Mouse (Mus musculus) 3T3-L1 (cell line): ENCODE data around the gene Bmpr1a.
A peak's percentile ranks its signal among the peaks of the same experiment; 100 is the strongest.

Experiments
- DNase-seq: peaks from one replicate; pipeline ENCODE4 v3.0.0-alpha.2; 2015; ENCODE audit warnings: low read depth, low spot score

The Bmpr1a gene

DNA sequence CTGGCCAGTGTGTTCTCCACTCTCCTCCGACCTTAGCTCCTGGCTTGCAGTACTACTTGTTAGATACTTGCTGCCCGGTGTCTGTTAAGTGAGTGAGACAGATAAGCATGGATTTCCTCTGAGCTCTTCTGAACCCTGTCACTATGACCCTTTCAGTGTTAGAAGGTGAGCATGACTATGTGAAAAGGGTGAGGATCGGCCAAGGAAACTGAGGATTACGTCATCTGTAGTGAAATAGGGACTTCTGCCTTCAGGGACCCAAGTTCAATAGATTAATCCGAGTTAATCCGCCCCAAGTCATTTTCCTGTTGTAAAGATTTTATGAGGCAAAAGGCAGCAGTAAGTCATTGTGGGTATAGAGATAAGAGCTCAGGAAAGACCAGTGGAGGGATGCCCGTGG, 2.2 kb upstream of the Bmpr1a start:
- no peak for DNase-seq

DNA sequence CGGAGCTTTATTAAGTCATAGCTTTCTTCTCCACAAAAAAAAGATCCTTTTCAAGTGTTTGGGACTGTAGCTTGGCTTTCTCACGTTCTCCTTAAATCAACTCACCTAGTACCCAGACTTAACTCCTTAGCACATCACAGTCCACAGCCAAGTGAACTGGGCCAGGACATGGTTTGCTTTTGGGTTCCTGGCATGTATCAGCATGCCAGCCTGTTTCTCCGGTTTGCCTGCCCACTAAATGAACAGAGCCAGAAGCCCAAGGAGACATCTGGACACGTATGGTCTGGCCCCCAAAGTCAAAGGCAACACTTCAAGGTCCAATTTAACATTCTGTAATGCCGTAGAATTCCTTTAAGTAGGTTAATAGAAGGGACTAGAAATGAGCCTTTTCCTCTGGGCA, 1.2 kb upstream of the Bmpr1a start:
- no peak for DNase-seq

DNA sequence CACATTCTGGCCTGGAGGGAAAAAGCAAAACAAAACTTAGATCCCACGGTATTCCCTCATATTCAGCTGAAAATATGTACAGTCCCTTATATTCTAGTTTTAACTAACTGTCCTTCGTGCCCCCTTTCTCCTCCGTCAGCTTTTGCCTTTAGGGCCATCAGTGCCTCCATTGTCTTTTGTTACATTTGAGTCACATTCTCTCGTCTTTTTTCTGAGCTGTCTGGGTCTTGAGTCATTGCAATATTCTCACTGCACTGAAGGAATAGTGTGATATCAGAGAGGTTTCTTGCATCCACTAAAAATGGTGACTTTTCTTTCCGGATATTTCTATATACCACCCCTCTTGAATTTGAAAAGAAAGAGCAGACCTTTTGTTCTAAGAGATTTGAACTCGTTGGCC, 618 bp upstream of the Bmpr1a start:
- peak; percentile 55 for DNase-seq

DNA sequence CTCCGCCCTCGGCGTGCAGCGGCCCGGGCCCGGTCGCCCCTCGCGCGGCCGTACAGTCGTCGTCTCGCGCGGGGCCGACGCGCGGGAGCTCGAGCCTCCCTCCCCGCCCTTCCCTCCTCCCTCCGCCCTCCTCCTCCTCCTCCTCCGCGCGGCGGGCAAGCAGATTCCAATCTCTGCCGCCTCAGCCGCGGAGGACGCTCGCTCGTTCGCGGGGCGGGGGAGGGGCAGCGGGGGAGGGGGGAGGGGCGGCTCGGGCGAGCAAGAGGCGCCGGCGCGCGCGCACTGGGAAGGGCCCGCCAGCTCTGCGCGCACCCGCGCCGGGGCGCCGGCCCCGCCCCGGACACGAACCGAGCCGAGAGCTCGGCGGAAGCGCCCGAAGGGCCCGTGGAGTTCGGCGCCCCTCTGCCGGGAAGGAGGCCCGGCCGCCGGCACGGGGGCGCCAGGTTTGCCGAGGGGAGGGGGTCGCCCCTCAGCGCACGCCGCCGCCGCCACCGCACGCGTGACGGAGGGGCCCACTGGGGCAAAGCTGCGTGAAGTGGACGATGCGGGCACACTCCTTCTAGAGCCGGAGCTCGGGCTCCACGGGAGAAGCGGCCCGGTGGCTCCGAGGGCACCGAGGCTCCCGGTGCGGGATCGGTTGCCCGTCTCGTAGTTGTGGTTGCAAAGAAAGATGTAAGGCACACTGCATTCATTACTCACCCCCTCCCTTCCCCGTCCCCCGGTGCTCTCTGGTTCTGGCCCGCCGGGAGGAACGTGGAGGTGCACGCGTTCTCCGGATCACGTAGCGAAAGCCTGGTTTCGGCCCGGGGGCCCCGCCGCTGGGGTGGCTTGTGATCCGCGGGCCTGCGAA, 441 bp downstream of the Bmpr1a start:
- peak; percentile 65 for DNase-seq

DNA sequence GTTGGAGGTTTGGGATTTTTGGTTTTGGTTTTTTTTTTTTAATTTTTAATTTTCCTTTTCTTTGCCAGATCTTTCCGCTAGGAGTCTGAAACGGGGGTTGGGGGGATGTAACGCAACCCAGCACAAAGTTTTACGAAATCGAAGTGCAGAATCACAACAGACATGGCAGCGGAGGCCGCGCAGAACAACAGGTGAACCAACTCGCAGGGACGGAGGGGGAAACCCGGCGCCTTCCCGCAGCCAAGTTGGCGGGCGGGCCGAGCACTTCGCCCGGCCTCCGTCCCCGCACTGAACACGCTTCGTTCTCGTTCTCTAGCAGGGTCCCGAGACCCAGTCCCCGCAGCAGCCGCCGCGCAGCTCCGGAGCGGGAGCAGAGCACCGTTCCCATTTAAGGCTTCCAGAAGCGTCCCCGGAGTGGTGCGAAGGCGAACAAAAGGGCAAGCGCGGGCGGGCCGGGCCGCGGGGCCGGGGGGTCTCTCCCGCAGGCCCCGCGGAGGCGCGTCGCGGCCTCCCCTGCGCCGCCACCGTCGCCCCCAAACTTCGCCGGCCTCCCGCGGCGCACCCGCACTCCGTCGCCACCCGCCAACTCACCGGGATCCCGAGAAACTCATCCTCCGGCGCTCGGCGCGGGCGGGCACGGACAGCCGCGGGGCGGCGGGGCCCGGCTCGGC, 1.2 kb downstream of the Bmpr1a start:
- DNase-seq, result peak; percentile 59

DNA sequence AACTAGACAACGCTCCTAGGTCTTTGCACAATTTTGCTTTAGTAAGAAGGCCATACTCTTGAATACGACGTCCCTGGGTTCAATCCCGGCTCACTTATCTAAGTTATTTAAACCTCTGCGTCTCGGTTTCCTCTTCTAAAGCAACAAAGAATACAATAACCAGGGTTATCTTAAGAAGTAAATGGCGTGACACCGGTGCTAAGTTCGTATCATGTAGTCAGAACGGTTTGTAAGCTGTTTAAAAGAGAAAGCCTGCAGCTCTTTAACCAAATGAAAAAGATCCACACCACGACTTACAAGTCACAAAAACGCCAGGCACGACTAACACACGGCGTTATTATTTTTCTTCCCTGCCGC, 1.7 kb downstream of the Bmpr1a start:
- DNase-seq, result peak; percentile 40

DNA sequence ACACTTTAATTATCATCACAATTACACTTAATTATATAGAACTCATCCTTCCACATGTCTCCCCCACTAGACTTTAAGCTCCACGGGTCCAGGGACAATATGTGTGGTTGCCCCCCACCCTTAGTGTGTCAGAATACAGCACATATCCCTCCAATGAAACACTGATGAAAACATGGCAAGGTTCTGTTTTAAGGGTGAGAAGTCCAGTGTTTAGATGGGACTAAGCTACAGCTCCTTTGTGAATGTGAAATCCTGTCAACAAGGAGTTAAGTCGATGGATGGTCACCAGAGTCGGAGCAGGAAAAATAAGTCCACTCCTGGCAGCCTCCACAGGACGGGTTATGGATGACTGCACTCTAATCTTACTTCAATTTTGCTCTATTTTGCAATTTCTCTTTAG, 2.8 kb downstream of the Bmpr1a start:
- DNase-seq, result no peak

DNA sequence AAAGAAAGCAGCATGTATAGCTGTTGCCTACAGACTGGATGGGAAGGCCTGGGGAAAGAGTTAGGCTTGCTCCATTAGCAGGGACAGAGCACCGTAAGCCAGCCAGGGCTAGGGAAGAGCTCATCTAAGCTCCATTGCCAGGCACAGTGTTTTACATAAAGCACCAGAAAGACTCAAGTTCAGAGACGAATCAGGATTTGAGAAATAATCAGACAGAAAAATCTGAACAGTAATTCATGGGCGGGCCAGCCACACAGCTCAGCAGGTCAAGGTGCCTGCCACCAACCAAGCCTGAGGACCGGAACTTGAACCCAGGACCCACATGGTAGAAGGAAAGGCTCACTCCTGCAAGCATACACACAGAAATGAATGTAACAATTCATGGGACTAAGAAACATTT, 3.5 kb downstream of the Bmpr1a start:
- DNase-seq, result no peak

DNA sequence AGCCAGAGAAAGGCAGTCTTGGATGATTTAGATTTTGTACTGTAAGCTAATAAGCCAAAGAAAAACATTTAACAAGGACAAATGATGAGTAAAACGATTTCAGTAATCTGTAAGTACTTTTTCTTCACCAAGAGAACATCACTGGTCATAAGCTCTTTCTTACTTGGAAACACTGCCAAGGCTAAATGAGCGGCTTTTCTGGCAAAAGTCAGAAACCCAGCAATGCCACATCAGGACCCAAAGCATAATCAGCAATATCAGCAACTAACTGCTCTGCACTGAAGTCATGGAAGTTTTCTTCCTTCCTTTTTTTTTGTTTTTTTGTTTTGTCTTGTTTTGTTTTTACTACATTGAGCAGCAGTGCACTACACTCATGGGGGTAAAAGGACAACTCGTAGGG, 5.8 kb downstream of the Bmpr1a start:
- no peak for DNase-seq

DNA sequence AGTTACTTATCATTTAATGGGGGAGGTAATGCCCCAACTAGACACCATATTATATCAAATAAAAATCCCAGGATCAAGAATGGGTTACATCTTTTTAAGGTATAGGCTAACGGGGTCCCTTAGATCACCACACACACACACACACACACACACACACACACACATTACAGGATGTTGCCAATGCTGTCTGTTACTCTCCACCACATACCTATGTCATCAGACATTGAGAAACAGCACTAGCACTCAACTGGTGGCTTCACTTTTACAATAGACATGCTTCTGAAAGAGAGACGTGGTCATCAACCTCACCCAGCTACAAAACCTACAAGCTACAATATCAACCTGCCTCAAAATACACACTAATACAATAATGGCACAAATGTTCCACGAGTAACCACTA, 9.5 kb downstream of the Bmpr1a start:
- no peak for DNase-seq

DNA sequence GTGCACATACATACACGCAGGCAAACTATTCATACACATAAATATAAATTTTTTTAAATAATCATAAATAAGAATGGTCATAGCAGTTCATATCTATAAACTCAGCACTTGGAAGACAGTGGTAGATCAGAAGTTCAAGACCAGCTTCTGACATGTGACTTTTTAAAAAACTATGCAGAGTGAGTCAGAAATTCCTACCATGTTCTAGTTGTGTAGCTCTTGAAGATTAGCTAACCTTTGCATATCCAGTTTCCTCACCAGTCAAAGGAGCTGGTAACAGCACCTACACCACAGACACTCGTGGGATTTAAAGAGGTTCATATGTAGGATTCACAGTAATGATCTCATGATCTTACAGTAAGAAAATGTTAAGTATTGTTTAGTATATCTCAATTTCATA, 10.5 kb downstream of the Bmpr1a start:
- DNase-seq, result peak; percentile 71

DNA sequence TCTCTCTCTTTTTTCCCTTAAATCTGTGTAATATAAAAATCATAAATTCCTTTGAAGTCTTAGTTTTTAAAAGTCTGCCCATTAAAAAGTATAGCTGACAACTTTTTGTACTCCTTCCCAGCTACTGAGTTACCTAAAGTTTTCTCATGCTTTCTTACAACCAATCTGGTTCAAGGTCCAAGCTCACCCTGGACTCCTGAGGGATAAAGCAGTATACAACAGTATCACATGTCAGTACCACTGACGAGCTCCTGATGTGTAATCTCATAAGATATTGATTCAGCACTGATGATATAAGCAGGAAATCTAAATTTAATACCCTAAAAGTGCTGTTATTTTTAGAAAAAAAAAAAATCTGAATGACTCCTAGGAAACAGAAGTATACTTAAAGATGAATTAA, 12.2 kb downstream of the Bmpr1a start:
- no peak for DNase-seq

DNA sequence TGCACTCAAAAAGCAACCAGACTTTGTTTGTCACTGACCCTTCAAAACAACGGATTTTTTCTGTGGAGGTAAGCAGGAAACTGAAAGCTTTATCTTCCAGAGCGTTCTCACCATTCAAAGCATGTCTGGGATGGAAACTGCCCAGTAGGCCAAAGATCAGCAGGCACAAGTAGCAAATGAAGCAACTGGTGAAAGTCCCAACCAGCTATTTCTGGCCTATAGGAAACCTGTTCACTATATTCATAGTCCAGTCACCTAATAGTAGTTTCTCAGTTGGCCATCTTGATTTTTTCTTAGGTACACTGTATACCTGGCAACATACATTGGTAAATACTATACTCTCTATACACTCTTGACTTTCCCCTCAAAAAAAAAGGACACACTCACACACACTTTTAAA, 13.2 kb downstream of the Bmpr1a start:
- no peak for DNase-seq

DNA sequence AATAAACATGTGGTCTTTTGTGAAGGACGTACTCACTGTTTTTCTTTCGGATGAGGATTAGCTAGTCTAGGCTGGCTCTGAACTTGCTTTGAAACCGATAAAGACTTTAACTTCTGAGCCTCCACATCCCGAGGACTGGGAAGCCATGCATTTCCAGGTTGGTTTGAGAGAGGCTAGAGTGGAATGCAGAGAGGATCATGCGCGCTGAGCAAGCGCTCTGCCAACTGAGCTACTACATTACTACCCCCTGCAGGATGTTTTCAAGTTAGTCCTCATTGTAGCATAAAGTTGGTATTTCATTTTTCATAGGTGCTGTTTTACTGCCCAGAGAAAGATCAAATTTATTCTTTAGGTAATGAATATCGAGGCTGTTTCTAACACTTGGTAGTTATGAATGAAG, 17.0 kb downstream of the Bmpr1a start:
- no peak for DNase-seq

DNA sequence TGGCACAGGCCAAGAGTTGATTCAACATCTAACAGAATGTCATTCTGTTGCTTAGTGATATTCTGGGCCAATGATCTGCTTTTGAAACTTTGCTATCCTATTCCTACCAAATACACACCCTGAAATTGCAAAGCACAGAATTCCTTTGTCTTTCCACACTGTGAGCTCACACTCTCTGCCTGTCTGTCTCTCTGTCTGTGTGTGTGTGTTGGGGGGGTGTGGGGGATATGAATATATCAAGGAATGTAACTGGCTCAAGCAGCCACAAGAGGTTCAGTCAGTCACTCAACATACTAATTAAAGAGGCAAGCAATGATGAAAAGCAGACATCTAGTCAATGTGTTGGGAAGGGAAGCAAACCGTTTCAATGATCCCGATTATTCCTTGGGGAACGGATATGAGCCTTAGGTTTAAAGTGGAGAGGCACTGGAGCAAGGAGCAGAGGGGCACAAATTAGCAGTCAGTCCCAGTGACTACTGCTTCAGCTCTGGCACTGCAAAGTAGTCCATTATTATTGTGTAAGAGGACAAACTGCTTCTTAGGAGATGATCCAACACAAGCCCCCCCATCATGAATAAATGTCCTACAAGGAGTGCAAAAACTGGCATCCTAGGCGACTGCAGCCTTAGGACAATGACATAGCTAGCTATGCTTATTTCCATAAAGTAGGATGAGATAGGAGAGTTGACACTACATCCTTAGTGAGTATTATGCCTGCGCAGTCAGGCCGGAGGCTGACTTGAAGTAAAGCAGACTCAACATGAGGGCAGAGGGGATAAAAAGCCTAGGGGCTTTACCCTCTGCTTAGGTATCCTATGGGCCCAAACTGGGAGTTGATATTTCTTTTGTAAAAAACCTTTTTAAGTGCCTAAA, 19.4 kb downstream of the Bmpr1a start:
- DNase-seq, result no peak

DNA sequence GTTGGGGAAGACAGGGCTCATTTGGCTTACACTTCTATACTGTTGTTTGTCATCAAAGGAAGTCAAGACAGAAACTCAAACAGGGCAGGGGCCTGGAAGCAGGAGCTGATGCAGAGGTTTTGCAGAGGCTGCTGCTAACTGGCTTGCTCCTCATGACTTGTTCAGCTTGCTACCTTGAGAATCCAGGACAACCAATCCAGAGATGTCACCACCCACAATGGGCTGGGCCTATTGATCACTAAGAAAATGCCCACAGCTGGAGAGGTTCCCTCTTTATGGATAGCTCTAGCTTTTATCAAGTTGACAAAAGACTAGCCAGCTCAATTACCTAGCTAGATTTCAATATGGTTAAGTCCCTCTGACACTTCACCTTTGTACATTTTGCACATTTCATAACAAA, 31.6 kb downstream of the Bmpr1a start:
- no peak for DNase-seq

DNA sequence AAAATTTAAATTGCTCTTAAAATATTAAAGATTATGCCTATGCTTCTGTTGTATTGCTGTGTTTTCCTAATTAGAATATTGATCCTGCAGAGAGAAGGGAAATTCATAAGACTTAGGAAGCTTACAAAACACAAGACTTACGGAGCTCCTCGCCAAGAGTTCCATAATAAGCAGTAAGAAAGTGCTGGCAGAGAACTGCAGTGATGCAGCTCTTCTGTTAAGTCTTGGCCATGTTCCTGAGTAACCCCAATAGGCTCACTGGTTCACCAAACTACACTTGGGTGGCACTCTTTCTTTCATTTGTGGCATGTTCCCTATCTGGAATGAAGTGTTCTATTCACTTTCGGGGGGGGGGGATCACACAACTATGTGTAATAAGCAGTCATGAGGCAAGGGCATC, 36.9 kb downstream of the Bmpr1a start:
- DNase-seq, result no peak

DNA sequence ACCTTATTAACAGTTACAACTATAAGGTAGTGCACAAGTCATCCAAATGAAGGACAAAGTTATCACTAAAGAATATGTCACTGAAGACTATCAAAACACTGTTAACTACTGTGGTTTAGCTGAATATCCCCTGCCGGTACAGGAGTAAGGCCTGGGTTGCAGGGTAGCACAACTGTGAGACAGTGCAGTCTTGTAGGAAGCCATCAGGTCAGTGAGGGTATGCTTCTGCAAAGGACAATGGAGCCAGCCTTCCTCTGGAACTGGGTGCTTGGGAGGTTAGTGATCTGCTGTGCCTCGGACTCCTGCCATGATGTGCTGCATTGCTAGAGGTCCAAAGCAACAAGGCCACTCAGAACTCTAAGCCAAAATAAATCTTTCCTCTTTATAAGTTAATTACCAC, 43.8 kb downstream of the Bmpr1a start:
- no peak for DNase-seq

DNA sequence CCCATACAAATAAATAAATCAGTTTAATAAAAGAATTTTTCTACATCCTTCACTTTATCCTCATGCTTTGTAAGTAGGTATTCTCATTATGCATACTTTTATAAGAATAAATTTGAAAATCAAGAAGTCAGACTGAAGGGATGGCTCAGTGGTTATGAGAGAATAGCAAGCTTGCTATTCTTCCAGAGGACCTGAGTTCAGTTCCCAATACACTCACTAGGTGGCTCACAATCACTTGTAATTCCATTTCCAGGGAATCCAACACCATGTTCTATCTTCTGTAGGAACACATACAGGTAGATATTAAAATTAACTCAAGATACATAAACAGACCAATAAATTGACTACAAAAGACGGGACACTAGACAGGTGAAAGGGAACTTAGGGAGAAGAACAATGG, 44.3 kb downstream of the Bmpr1a start:
- peak; percentile 75 for DNase-seq

DNA sequence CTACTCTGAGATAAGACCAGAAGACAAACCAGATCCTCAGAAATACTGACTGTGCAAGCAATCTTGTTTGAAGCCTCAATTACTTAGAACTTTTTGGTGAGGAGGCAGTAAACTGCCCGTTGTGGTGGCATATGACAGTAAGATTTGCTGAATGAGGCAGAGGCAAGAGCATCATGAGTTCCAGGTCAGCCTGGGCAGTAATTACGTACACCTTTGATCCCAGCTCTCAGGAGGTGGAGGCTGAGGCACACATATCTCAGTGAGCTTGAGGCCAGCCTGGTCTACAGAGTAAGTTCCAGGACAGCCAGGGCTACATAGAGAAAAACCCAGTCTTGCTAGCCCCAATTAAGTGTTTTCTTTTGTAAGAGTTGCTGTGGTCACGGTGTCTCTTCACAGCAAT, 48.9 kb downstream of the Bmpr1a start:
- no peak for DNase-seq

DNA sequence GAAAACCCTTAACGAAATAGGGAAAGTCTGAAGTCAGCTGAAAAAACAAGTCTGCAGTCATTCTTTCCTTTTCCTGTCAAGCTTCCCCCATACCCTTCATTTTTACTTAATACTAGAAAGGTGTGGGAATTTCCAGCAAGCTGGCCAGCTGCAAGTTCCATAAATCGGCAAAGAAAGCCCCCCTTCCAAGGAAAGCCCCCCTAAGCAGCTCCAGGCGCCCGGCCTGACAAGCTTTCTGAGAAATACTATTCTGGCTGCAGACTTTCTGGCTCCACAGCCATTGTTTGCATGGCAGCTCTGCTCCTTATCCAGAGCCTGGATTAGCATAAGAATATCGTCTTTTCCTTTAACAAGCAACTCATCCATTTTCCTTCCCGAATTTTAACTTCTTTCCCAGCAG, 49.5 kb downstream of the Bmpr1a start:
- no peak for DNase-seq

DNA sequence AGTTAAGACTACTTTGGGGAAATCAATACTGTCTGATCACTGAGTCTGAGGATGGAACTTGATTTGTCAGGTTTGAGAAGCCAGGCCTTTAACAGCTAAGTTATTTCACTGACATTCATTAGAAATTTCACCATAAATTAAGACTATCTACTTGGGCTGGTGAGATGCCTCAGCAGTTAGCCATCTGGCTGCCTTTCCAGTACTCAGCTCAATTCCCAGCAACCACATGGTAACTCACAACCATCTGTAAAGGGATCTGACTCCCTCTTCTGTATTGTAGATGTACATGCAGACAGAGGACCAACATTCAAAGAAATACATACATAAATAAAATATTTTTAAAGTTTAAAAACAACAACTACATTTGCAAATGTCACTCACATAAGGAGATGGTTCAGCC, 51.3 kb downstream of the Bmpr1a start:
- no peak for DNase-seq

DNA sequence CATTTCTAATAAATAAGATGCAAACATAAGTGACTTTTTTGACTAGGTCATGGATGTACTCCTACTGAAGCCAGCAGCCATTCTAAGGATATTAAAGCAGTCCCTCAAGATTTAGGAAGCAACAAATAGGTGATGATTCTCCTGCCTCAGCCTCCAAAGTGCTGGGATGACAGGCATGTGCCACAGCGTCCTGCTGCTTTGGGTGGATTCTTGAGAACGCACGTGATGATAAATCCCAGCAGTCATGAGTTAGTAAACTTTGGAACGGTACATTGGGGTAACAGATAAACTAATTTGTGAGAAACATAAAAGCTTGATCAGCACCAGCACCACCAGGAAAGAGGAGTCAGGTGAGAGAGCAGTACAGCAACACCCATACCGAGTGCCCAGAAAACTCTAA, 52.7 kb downstream of the Bmpr1a start:
- no peak for DNase-seq
